Mouse (Mus musculus) kidney, embryonic 15.5 days (tissue): Measurements from ENCODE around the gene Asrgl1. TPM values are rescaled to one million over a fixed set of nuclear protein-coding genes. Genes with fewer than 3 reads are reported as not detected.

Source experiments
- ATAC-seq: fragments of 200-750 bp; cut with Nextera tagmentation; replicated peaks from 2 replicates; pipeline ENCODE4 v1.8.0; 2017; ENCODE audit warnings: moderate TSS enrichment; ENCODE audit not compliant: low FRiP score
- H3K27ac ChIP-seq: fragments of 300-500 bp; sonication (generic); 2 replicates; pipeline ENCODE4 v1.5.1; 2015; ENCODE audit warnings: mild to moderate bottlenecking, inconsistent platforms
- H3K27me3 ChIP-seq: fragments of 300-500 bp; sonication (generic); 2 replicates; pipeline ENCODE4 v1.6.1; 2015; ENCODE audit warnings: inconsistent platforms
- H3K36me3 ChIP-seq: fragments of 300-500 bp; sonication (generic); 2 replicates; pipeline ENCODE4 v1.6.1; 2015; ENCODE audit warnings: inconsistent platforms
- H3K4me1 ChIP-seq: fragments of 300-500 bp; sonication (generic); 2 replicates; pipeline ENCODE4 v1.6.1; 2015; ENCODE audit warnings: inconsistent platforms
- H3K4me2 ChIP-seq: fragments of 300-500 bp; sonication (generic); 2 replicates; pipeline ENCODE4 v1.6.1; 2015; ENCODE audit warnings: moderate library complexity, mild to moderate bottlenecking, inconsistent platforms
- H3K4me3 ChIP-seq: fragments of 300-500 bp; sonication (generic); replicated peaks from 2 replicates; pipeline ENCODE4 v1.5.1; 2015; ENCODE audit warnings: mild to moderate bottlenecking, inconsistent platforms
- H3K9ac ChIP-seq: fragments of 300-500 bp; sonication (generic); 2 replicates; pipeline ENCODE4 v1.6.1; 2015; ENCODE audit warnings: mild to moderate bottlenecking, inconsistent platforms
- H3K9me3 ChIP-seq: fragments of 300-500 bp; sonication (generic); replicated peaks from 2 replicates; pipeline ENCODE4 v1.6.1; 2016; ENCODE audit warnings: inconsistent platforms
- WGBS: fragments of 180-500 bp; shearing (Covaris S2); methylation state at CpG from one replicate; pipeline ENCODE4 v1.1.7; 2015; ENCODE audit warnings: mixed read lengths; 5-methylcytosine and 5-hydroxymethylcytosine counted together
- polyA plus RNA-seq: library from polyadenylated mRNA; unstranded; fragments of >200 nt; fragmentation: Nextera tagmentation; extraction: Ambion mirVana; gene quantifications from 2 replicates; pipeline ENCODE4 v1.2.1, GENCODE M21; 2015

The Asrgl1 gene
- polyA plus RNA-seq, 1 experiment from 2014 or later, result 22.0 TPM

GRCm38 (mm10) chr19:9079916-9080315 lies 55.5 kb downstream of the Asrgl1 start:
- Histone ChIP-seq H3K4me3 (no peak overlapping the region), H3K27me3 (no peaks in the 10 kb centered on the region), H3K9ac (no peak overlapping the region), H3K4me2 (no peak overlapping the region), H3K36me3 (no peaks in the 10 kb centered on the region), H3K27ac (no peak overlapping the region), H3K9me3 (no peaks in the 10 kb centered on the region), H3K4me1 (peaks cover 16% of the 10 kb centered on the region)
- no peak for ATAC-seq
- WGBS, result 44% methylated on average over 7 of the region's 7 CpGs

- peaks cover 19% of the 10 kb centered on the region for H3K4me1 ChIP-seq
- 0 out of 2 replicates have a peak overlapping the region, but pooled peaks have one; percentile 46 for H3K27ac ChIP-seq
- H3K36me3 ChIP-seq, result no peaks in the 10 kb centered on the region
- no peaks in the 10 kb centered on the region for H3K9me3 ChIP-seq
- H3K27me3 ChIP-seq, result no peaks in the 10 kb centered on the region
- 67% methylated on average over 4 of the region's 4 CpGs for WGBS
- H3K4me2 ChIP-seq, result no peak overlapping the region
- H3K9ac ChIP-seq, result no peak overlapping the region
- no peak overlapping the region for H3K4me3 ChIP-seq
- no peak for ATAC-seq
Measured at GRCm38 (mm10) chr19:9076982-9077660, 58.3 kb downstream of the Asrgl1 start.

- no peaks in the 10 kb centered on the region for H3K36me3 ChIP-seq
- no peak overlapping the region for H3K4me3 ChIP-seq
- H3K4me1 ChIP-seq, result peaks cover 23% of the 10 kb centered on the region
- ATAC-seq, result no peak
- no peaks in the 10 kb centered on the region for H3K27me3 ChIP-seq
- no peak overlapping the region for H3K4me2 ChIP-seq
- WGBS, result 93% methylated on average over 3 of the region's 3 CpGs
- no peak overlapping the region for H3K9ac ChIP-seq
- no peaks in the 10 kb centered on the region for H3K9me3 ChIP-seq
- no peak overlapping the region for H3K27ac ChIP-seq
Measured at GRCm38 (mm10) chr19:9076035-9076434, 59.4 kb downstream of the Asrgl1 start.

GRCm38 (mm10) chr19:9075558-9075957 lies 59.9 kb downstream of the Asrgl1 start:
- H3K9ac ChIP-seq, result no peak overlapping the region

GRCm38 (mm10) chr19:9074424-9074823 lies 61.0 kb downstream of the Asrgl1 start:
- ATAC-seq, result no peak
- no peaks in the 10 kb centered on the region for H3K27me3 ChIP-seq
- H3K4me1 ChIP-seq, result peaks cover 37% of the 10 kb centered on the region
- 74% methylated on average over 4 of the region's 4 CpGs for WGBS
- no peaks in the 10 kb centered on the region for H3K9me3 ChIP-seq
- no peak overlapping the region for H3K4me2 ChIP-seq
- H3K27ac ChIP-seq, result peak overlapping the region; percentile 52; the same call in 1 of the 2 replicates
- no peak overlapping the region for H3K9ac ChIP-seq
- no peak overlapping the region for H3K4me3 ChIP-seq
- H3K36me3 ChIP-seq, result no peaks in the 10 kb centered on the region

More at GRCm38 (mm10) chr19:9075558-9075957, 59.9 kb downstream of the Asrgl1 start:
- ATAC-seq, result no peak
- H3K27ac ChIP-seq, result no peak overlapping the region
- H3K4me2 ChIP-seq, result no peak overlapping the region
- H3K4me3 ChIP-seq, result no peak overlapping the region
- H3K36me3 ChIP-seq, result no peaks in the 10 kb centered on the region
- no peaks in the 10 kb centered on the region for H3K9me3 ChIP-seq
- H3K27me3 ChIP-seq, result no peaks in the 10 kb centered on the region
- H3K4me1 ChIP-seq, result peaks cover 27% of the 10 kb centered on the region
- 73% methylated on average over 2 of the region's 2 CpGs for WGBS

- Histone ChIP-seq H3K4me1 (peaks cover 38% of the 10 kb centered on the region), H3K9me3 (no peaks in the 10 kb centered on the region), H3K27me3 (no peaks in the 10 kb centered on the region), H3K9ac (no peak overlapping the region), H3K4me2 (no peak overlapping the region), H3K27ac (peak overlapping the region; percentile 52; the same call in 1 of the 2 replicates), H3K4me3 (no peak overlapping the region), H3K36me3 (no peaks in the 10 kb centered on the region)
- no peak for ATAC-seq
- 63% methylated on average over 12 of the region's 12 CpGs for WGBS
Measured at GRCm38 (mm10) chr19:9073776-9074411, 61.5 kb downstream of the Asrgl1 start.

- Histone ChIP-seq H3K27me3 (no peaks in the 10 kb centered on the region), H3K9ac (no peak overlapping the region), H3K36me3 (no peaks in the 10 kb centered on the region), H3K4me3 (no peak overlapping the region), H3K4me2 (no peak overlapping the region), H3K27ac (peak overlapping the region; percentile 77; the same call in 1 of the 2 replicates), H3K4me1 (peaks cover 40% of the 10 kb centered on the region), H3K9me3 (no peaks in the 10 kb centered on the region)
- no peak for ATAC-seq
- 56% methylated on average over 2 of the region's 2 CpGs for WGBS
Measured at GRCm38 (mm10) chr19:9072157-9072530, 63.3 kb downstream of the Asrgl1 start.

GRCm38 (mm10) chr19:9071456-9072156 lies 63.8 kb downstream of the Asrgl1 start:
- 59% methylated on average over 7 of the region's 7 CpGs for WGBS
- ATAC-seq, result no peak; the same call in 1 of the 2 replicates
- Histone ChIP-seq H3K9me3 (no peaks in the 10 kb centered on the region), H3K4me3 (no peak overlapping the region), H3K27me3 (no peaks in the 10 kb centered on the region), H3K4me2 (no peak overlapping the region), H3K36me3 (no peaks in the 10 kb centered on the region), H3K4me1 (peaks cover 43% of the 10 kb centered on the region), H3K27ac (peak overlapping the region; percentile 77), H3K9ac (no peak overlapping the region)

- Histone ChIP-seq H3K36me3 (no peaks in the 10 kb centered on the region), H3K9ac (no peak overlapping the region), H3K27me3 (no peaks in the 10 kb centered on the region), H3K27ac (peak overlapping the region; percentile 77), H3K4me2 (no peak overlapping the region), H3K4me3 (no peak overlapping the region), H3K9me3 (no peaks in the 10 kb centered on the region), H3K4me1 (peaks cover 54% of the 10 kb centered on the region)
- WGBS, result 66% methylated on average over 2 of the region's 2 CpGs
- no peak for ATAC-seq
Measured at GRCm38 (mm10) chr19:9070316-9070715, 65.1 kb downstream of the Asrgl1 start.

GRCm38 (mm10) chr19:9069687-9070307 lies 65.6 kb downstream of the Asrgl1 start:
- H3K4me3 ChIP-seq, result no peak overlapping the region
- no peaks in the 10 kb centered on the region for H3K9me3 ChIP-seq
- H3K4me1 ChIP-seq, result peaks cover 52% of the 10 kb centered on the region
- H3K4me2 ChIP-seq, result no peak overlapping the region
- H3K27ac ChIP-seq, result peak overlapping the region; percentile 77
- no peaks in the 10 kb centered on the region for H3K36me3 ChIP-seq
- H3K9ac ChIP-seq, result no peak overlapping the region
- no peaks in the 10 kb centered on the region for H3K27me3 ChIP-seq
- no peak for ATAC-seq
- WGBS, result 50% methylated on average over 8 of the region's 8 CpGs

- no peak overlapping the region for H3K27ac ChIP-seq
- 84% methylated on average over 5 of the region's 5 CpGs for WGBS
- no peak overlapping the region for H3K9ac ChIP-seq
- H3K27me3 ChIP-seq, result no peaks in the 10 kb centered on the region
- no peak for ATAC-seq
- no peak overlapping the region for H3K4me3 ChIP-seq
- no peaks in the 10 kb centered on the region for H3K36me3 ChIP-seq
- peaks cover 40% of the 10 kb centered on the region for H3K4me1 ChIP-seq
- no peak overlapping the region for H3K4me2 ChIP-seq
- no peaks in the 10 kb centered on the region for H3K9me3 ChIP-seq
Measured at GRCm38 (mm10) chr19:9067292-9067691, 68.1 kb downstream of the Asrgl1 start.
